In genomic region chr8:10978377-10978776, GRCm38 (mm10) we compare ENCODE assay signal across 7 mouse cellular contexts. TPM values are rescaled to one million over a fixed set of nuclear protein-coding genes. Genes with fewer than 3 reads are reported as not detected.
DNase-seq lines count a peak whose midpoint lies in the region; ATAC-seq and TF ChIP-seq lines count a peak whose summit lies in the region.

No protein-coding gene starts in this region.

- H3K9me3 ChIP-seq in limb, embryonic 15.5 days, result no peaks in the 10 kb centered on the region

- peaks cover 8% of the 10 kb centered on the region for H3K4me1 ChIP-seq in cerebellum, adult 2 months (ENCODE audit: control insufficient read depth, insufficient read depth, low read length)
- H3K4me1 ChIP-seq in limb, embryonic 15.5 days, result peaks cover 41% of the 10 kb centered on the region

- no peak overlapping the region for H3K9ac ChIP-seq in limb, embryonic 15.5 days

- TF ChIP-seq CTCF in cerebellum, adult 2 months (IDR thresholded peaks at IDR 0.05; ENCODE audit: borderline replicate concordance, insufficient read depth, low read depth, low read length), result no peak

- ATAC-seq in limb, embryonic 15.5 days (ENCODE audit: insufficient number of reproducible peaks, low FRiP score, low TSS enrichment, low read depth), result no peak

- H3K4me2 ChIP-seq in limb, embryonic 15.5 days, result 0 out of 2 replicates have a peak overlapping the region, but pooled peaks have one; percentile 22

- no peak overlapping the region; the same call in 1 of the 2 replicates for H3K27ac ChIP-seq in cerebellum, adult 2 months (ENCODE audit: insufficient read depth, low read length)
- peak overlapping the region; percentile 62 for H3K27ac ChIP-seq in limb, embryonic 15.5 days

- H3K4me3 ChIP-seq in cerebellum, adult 2 months (replicated peaks; ENCODE audit: insufficient read depth, low read depth, low read length), result no peak overlapping the region
- H3K4me3 ChIP-seq in limb, embryonic 15.5 days, result no peak overlapping the region

- no peaks in the 10 kb centered on the region for H3K36me3 ChIP-seq in limb, embryonic 15.5 days

- no peak for TF ChIP-seq POLR2A in cerebellum, adult 2 months (IDR thresholded peaks at IDR 0.05; ENCODE audit: borderline replicate concordance, insufficient read depth, low read length)

- peak; percentile 32 for DNase-seq in adrenal gland, adult 8-10 months
- peak; percentile 80 to 84 for DNase-seq in cerebellum, adult 2 months
- peak; percentile 47 for DNase-seq in gastrocnemius, postnatal 25 days
- DNase-seq in kidney, adult 8-10 months, result peak; percentile 59 to 65
- DNase-seq in ovary, adult 18-20 months (ENCODE audit: low spot score), result peak; percentile 53
- no peak for DNase-seq in spleen, postnatal 4 days (ENCODE audit: low spot score in 2 of 2)

- no peaks in the 10 kb centered on the region for H3K27me3 ChIP-seq in cerebellum, adult 2 months (ENCODE audit: control insufficient read depth, insufficient read depth, low read length)
- no peaks in the 10 kb centered on the region for H3K27me3 ChIP-seq in limb, embryonic 15.5 days

- 4% methylated on average over 21 of the region's 21 CpGs for WGBS in cerebellum, adult 2 months
- WGBS in limb, embryonic 15.5 days, result 35% methylated on average over 21 of the region's 21 CpGs

RNA-seq across cellular contexts. Expression of gene Irs2, which starts 29.9 kb away (rescaled TPM):
- 10 to 100 TPM; 18.6 to 28.6 (median 20.4) TPM for total RNA-seq in adrenal gland, adult 8-10 months (2022)
- polyA plus RNA-seq in cerebellum, adult 2 months (2012; rRNA removed), result 26.2 and 27.3 TPM in 2 replicates
- 10 to 100 TPM in 1 of 2 experiments, 1 to 10 TPM in 1; 7.7 to 12.7 TPM for total RNA-seq in gastrocnemius, postnatal 25 days (2021)
- polyA plus RNA-seq in limb, embryonic 15.5 days (2015; fragmentation: Nextera tagmentation; extraction: Ambion mirVana), result 5.1 and 6.5 TPM in 2 replicates

Comparison
In these comparisons a context has a peak if more than half of its experiments do, and no peak if none do; other contexts are left out.
1. DNase-seq: peak in adrenal gland, adult 8-10 months (single experiment), cerebellum, adult 2 months (2 of 2), gastrocnemius, postnatal 25 days (single experiment), kidney, adult 8-10 months (2 of 2) and ovary, adult 18-20 months (single experiment); none in spleen, postnatal 4 days (0 of 2).